Mouse (Mus musculus) spleen, postnatal 36 days (tissue): ENCODE measurements around the gene Tssk2.

Experiments used
- DNase-seq, 2 experiments: peaks; one replicate each; pipeline ENCODE4 v3.0.0; 2022; ENCODE audit warnings: low spot score in 2 of 2, mixed read lengths in 1 of 2

Gene Tssk2

GRCm38 (mm10) chr16:17911052-17911595 is 12.7 kb downstream of the Tssk2 start, which contains the start of gene Ess2:
TSS of gene Ess2 (minus strand) at chr16:17911348.
- DNase-seq = peak; percentile 90 to 94

GRCm38 (mm10) chr16:17914307-17915249 is 16.1 kb downstream of the Tssk2 start, which contains the start of gene Gsc2:
TSS of gene Gsc2 (minus strand) at chr16:17915059.
- no peak for DNase-seq

GRCm38 (mm10) chr16:17920586-17920985 is 22.1 kb downstream of the Tssk2 start:
- DNase-seq = no peak

- DNase-seq = peak; percentile 92 to 94
These were observed 23.1 kb downstream of the Tssk2 start for GRCm38 (mm10) chr16:17921325-17922162.

GRCm38 (mm10) chr16:17922163-17922538 is 23.7 kb downstream of the Tssk2 start:
- no peak for DNase-seq

GRCm38 (mm10) chr16:17927351-17928082 is 29.1 kb downstream of the Tssk2 start:
- DNase-seq = peak; percentile 22 to 29

GRCm38 (mm10) chr16:17928087-17928580 is 29.7 kb downstream of the Tssk2 start, which contains the start of gene Slc25a1:
TSS of gene Slc25a1 (minus strand) at chr16:17928219.
- peak; percentile 77 to 79 for DNase-seq

GRCm38 (mm10) chr16:17928627-17929104 is 30.2 kb downstream of the Tssk2 start:
- DNase-seq = peak; percentile 82 to 89

- DNase-seq = no peak
These were observed 30.8 kb downstream of the Tssk2 start for GRCm38 (mm10) chr16:17929211-17929610.

GRCm38 (mm10) chr16:17929631-17930030 is 31.2 kb downstream of the Tssk2 start:
- DNase-seq = no peak

- DNase-seq = no peak
These were observed 33.5 kb downstream of the Tssk2 start for GRCm38 (mm10) chr16:17931906-17932460.

GRCm38 (mm10) chr16:17933594-17934444 is 35.4 kb downstream of the Tssk2 start:
- DNase-seq = no peak

- no peak for DNase-seq
These were observed 36.0 kb downstream of the Tssk2 start for GRCm38 (mm10) chr16:17934445-17934910.

GRCm38 (mm10) chr16:17936776-17937175 is 38.3 kb downstream of the Tssk2 start:
- DNase-seq = no peak

- no peak for DNase-seq
These were observed 39.8 kb downstream of the Tssk2 start for GRCm38 (mm10) chr16:17938187-17938586.

GRCm38 (mm10) chr16:17938821-17939220 is 40.4 kb downstream of the Tssk2 start:
- DNase-seq = peak; percentile 67 to 73

GRCm38 (mm10) chr16:17939255-17939751 is 40.9 kb downstream of the Tssk2 start:
- peak in 1 of 2 experiments; percentile 29 for DNase-seq

- no peak for DNase-seq
These were observed 45.0 kb downstream of the Tssk2 start for GRCm38 (mm10) chr16:17943466-17943865.
